Mouse (Mus musculus): ENCODE results near the gene Pak7. TPM values are rescaled to one million over a fixed set of nuclear protein-coding genes. Genes with fewer than 3 reads are reported as not detected.
"Not testable (repeated sequence)": the region's sequence is repeated elsewhere in the genome, so short reads cannot be mapped to it uniquely, and the experiment has no call there.

Pak7 gene
- polyA plus RNA-seq, 1 experiment from 2014 or later = 0.02 TPM

- Histone ChIP-seq H3K9me3 (replicated peaks) (no peaks in the 10 kb centered on the region), H3K4me1 (replicated peaks) (no peaks in the 10 kb centered on the region), H3K9ac (no peak overlapping the region), H3K27ac (replicated peaks) (no peak overlapping the region), H3K27me3 (no peaks in the 10 kb centered on the region), H3K4me2 (no peak overlapping the region), H3K36me3 (replicated peaks) (no peaks in the 10 kb centered on the region), H3K4me3 (replicated peaks) (no peak overlapping the region)
- ATAC-seq (ENCODE audit: insufficient read depth) = no peak
- 49% methylated on average over 1 of the region's 1 CpGs for WGBS (ENCODE audit: insufficient replicate concordance)
Observed at GRCm38 (mm10) chr2:136329974-136330373, 57.8 kb downstream of the Pak7 start.

DNA sequence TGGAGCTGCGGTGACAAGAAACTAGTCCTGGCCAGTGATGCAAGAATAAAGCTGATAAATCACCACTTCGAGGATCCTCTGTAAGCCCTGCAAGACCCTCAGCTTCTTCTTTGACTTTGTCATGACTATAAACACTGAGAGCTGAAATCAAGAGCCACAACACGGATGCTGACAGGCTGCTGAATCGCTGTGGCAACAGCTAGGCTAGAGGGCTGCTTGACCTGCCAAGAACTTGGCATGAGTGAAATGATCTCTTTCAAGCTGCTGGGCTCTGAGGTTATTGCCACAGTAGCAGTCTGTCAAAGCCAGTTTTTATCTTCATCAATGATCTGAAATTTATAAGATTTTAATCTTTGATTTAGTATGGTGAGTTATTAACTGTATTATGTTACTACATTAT, 62.1 kb downstream of the Pak7 start:
- no peak overlapping the region for H3K27ac ChIP-seq (replicated peaks)
- no peaks in the 10 kb centered on the region for H3K9me3 ChIP-seq (replicated peaks)
- no peak overlapping the region for H3K4me2 ChIP-seq
- H3K4me3 ChIP-seq (replicated peaks) = no peak overlapping the region
- WGBS (ENCODE audit: insufficient replicate concordance) = 54% methylated on average over 4 of the region's 4 CpGs
- H3K9ac ChIP-seq = no peak overlapping the region
- no peaks in the 10 kb centered on the region for H3K4me1 ChIP-seq (replicated peaks)
- ATAC-seq (ENCODE audit: insufficient read depth) = no peak
- H3K27me3 ChIP-seq = no peaks in the 10 kb centered on the region
- no peaks in the 10 kb centered on the region for H3K36me3 ChIP-seq (replicated peaks)

- ATAC-seq (ENCODE audit: insufficient read depth) = no peak
- Histone ChIP-seq H3K27me3 (no peaks in the 10 kb centered on the region), H3K4me3 (replicated peaks) (no peak overlapping the region), H3K9ac (no peak overlapping the region), H3K4me2 (no peak overlapping the region), H3K9me3 (replicated peaks) (no peaks in the 10 kb centered on the region), H3K36me3 (replicated peaks) (no peaks in the 10 kb centered on the region), H3K4me1 (replicated peaks) (no peaks in the 10 kb centered on the region), H3K27ac (replicated peaks) (no peak overlapping the region)
- 62% methylated on average over 3 of the region's 3 CpGs for WGBS (ENCODE audit: insufficient replicate concordance)
Observed at GRCm38 (mm10) chr2:136309313-136309712, 78.5 kb downstream of the Pak7 start.

DNA sequence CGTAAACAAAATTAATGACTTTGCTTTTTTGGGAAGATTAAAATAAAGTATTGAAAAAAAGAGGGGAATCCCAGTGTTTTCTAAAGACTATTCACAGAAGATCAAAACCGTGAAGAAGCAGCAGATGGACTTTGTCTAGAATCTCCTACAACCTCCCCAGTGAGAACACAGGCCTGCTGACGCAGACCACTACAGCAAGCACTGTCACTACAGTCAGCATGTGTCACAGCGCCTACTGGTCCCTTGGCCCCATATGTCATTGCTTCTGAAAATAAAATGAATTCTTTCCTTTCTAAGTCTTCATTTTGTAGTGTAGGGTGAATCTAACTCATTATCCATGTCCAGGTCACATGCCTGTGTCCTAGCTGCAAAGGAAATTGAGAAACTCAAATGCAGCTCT, 79.0 kb downstream of the Pak7 start:
- WGBS (ENCODE audit: insufficient replicate concordance) = 67% methylated on average over 4 of the region's 4 CpGs
- no peak for ATAC-seq (ENCODE audit: insufficient read depth)
- no peaks in the 10 kb centered on the region for H3K36me3 ChIP-seq (replicated peaks)
- no peaks in the 10 kb centered on the region for H3K9me3 ChIP-seq (replicated peaks)
- no peak overlapping the region for H3K27ac ChIP-seq (replicated peaks)
- H3K9ac ChIP-seq = no peak overlapping the region
- no peaks in the 10 kb centered on the region for H3K4me1 ChIP-seq (replicated peaks)
- no peak overlapping the region for H3K4me2 ChIP-seq
- no peak overlapping the region for H3K4me3 ChIP-seq (replicated peaks)
- H3K27me3 ChIP-seq = no peaks in the 10 kb centered on the region

DNA sequence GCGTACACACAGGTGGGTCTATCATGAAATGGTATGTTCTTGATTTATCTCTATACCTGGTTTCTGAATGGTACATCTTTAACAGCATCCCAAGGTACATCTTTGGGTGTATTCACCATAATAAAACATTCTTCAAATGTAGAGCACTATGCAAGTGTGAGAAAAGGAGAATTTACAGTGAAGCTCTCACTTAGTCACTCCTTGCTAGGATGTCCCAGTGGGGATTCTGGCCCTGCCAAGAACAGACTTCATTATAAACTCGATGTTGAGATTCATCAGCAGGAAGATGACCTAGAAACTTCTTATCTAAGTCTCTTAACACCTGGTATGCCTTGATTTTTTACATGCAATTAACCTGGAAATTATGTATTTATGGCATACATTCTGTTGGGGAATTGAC, 85.6 kb downstream of the Pak7 start:
- WGBS (ENCODE audit: insufficient replicate concordance) = 50% methylated on average over 2 of the region's 2 CpGs
- no peak overlapping the region for H3K4me3 ChIP-seq (replicated peaks)
- H3K27ac ChIP-seq (replicated peaks) = no peak overlapping the region
- no peak for ATAC-seq (ENCODE audit: insufficient read depth)
- no peaks in the 10 kb centered on the region for H3K4me1 ChIP-seq (replicated peaks)
- H3K4me2 ChIP-seq = no peak overlapping the region
- H3K9me3 ChIP-seq (replicated peaks) = no peaks in the 10 kb centered on the region
- no peaks in the 10 kb centered on the region for H3K36me3 ChIP-seq (replicated peaks)
- H3K27me3 ChIP-seq = no peaks in the 10 kb centered on the region
- no peak overlapping the region for H3K9ac ChIP-seq

- ATAC-seq (ENCODE audit: insufficient read depth) = no peak
Observed at GRCm38 (mm10) chr2:136301406-136301805, 86.4 kb downstream of the Pak7 start.

DNA sequence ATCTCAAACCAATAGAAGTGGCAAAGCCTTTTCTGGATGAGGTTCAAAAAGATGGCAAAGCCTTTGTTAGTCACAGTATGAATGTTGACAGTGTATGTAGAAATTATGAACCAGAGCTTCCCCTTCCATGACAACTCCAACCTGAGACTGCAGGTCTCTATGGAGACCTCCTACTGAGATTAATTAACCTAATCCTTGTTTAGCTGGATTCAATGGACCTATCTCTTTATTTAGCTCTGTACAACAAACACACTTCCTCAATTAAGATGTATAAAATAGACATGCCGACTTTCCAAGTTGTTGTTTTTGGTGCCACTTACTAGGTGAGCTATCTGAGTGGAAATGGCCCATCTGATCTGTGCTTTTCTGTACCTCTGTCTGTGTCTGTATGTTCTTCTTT, 90.4 kb downstream of the Pak7 start:
- 60% methylated on average over 1 of the region's 1 CpGs for WGBS (ENCODE audit: insufficient replicate concordance)
- no peak for ATAC-seq (ENCODE audit: insufficient read depth)
- Histone ChIP-seq H3K36me3 (replicated peaks) (no peaks in the 10 kb centered on the region), H3K4me1 (replicated peaks) (no peaks in the 10 kb centered on the region), H3K27me3 (no peaks in the 10 kb centered on the region), H3K9ac (no peak overlapping the region), H3K9me3 (replicated peaks) (no peaks in the 10 kb centered on the region), H3K27ac (replicated peaks) (no peak overlapping the region), H3K4me2 (no peak overlapping the region), H3K4me3 (replicated peaks) (no peak overlapping the region)

More at GRCm38 (mm10) chr2:136301406-136301805, 86.4 kb downstream of the Pak7 start:
- Histone ChIP-seq H3K27ac (replicated peaks) (no peak overlapping the region), H3K9ac (no peak overlapping the region), H3K4me3 (replicated peaks) (no peak overlapping the region), H3K27me3 (no peaks in the 10 kb centered on the region), H3K4me2 (no peak overlapping the region), H3K36me3 (replicated peaks) (no peaks in the 10 kb centered on the region), H3K9me3 (replicated peaks) (no peaks in the 10 kb centered on the region), H3K4me1 (replicated peaks) (no peaks in the 10 kb centered on the region)

DNA sequence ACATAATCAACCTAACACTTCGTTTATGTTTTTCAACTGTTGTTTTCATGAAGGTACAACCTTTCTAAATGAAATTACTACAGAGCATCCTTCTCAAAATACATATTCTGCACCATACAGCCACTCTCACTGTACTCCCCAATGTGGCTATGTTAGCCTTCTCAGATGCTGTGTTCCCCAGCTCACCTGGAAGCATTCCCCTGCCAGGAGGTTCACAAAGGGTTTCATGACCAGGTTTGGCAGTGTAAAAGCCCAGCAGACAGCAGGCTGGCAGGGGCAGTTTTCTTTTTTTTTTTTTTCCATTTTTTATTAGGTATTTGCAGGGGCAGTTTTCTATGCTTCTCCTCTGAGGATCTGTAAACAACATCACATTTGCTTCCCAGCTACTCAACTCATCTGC, 105.7 kb downstream of the Pak7 start:
- Histone ChIP-seq H3K9me3 (replicated peaks) (no peaks in the 10 kb centered on the region), H3K4me1 (replicated peaks) (no peaks in the 10 kb centered on the region), H3K36me3 (replicated peaks) (no peaks in the 10 kb centered on the region), H3K9ac (no peak overlapping the region), H3K4me2 (no peak overlapping the region), H3K27me3 (no peaks in the 10 kb centered on the region), H3K4me3 (replicated peaks) (no peak overlapping the region), H3K27ac (replicated peaks) (no peak overlapping the region)
- WGBS (ENCODE audit: insufficient replicate concordance) = 45% methylated on average over 1 of the region's 1 CpGs
- ATAC-seq (ENCODE audit: insufficient read depth) = no peak

- not testable (repeated sequence) for H3K9ac ChIP-seq; H3K4me2 ChIP-seq; H3K27me3 ChIP-seq; H3K4me1 ChIP-seq (replicated peaks); ATAC-seq (ENCODE audit: insufficient read depth); H3K9me3 ChIP-seq (replicated peaks); H3K36me3 ChIP-seq (replicated peaks); H3K27ac ChIP-seq (replicated peaks); H3K4me3 ChIP-seq (replicated peaks)
- 74% methylated on average over 4 of the region's 4 CpGs for WGBS (ENCODE audit: insufficient replicate concordance)
Observed at GRCm38 (mm10) chr2:136241960-136242359, 145.8 kb downstream of the Pak7 start.

DNA sequence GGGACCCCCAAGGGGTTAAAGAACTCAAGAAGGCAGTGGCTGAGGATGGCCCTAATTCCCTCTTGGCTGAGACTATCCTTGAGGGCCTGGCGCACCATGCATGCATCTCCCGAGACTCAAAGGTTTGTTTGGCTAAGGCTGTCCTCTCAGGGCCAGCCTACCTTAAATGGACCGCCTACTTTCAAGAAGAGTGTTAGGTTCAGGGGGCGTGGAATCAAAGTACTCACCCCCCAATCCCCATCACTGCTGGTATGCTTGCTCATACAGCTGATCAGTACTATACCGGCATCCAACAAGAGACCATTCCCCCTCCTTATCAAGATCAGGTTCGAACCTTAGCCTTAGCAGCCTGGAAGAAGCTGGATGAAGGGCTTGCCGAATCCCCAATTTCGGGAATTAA, 156.5 kb downstream of the Pak7 start:
- Histone ChIP-seq H3K9me3 (replicated peaks) (no peaks in the 10 kb centered on the region), H3K27ac (replicated peaks) (no peak overlapping the region), H3K4me2 (no peak overlapping the region), H3K4me3 (replicated peaks) (no peak overlapping the region), H3K36me3 (replicated peaks) (no peaks in the 10 kb centered on the region), H3K9ac (no peak overlapping the region), H3K27me3 (no peaks in the 10 kb centered on the region), H3K4me1 (replicated peaks) (no peaks in the 10 kb centered on the region)
- ATAC-seq (ENCODE audit: insufficient read depth) = no peak
- WGBS (ENCODE audit: insufficient replicate concordance) = 68% methylated on average over 8 of the region's 8 CpGs

GRCm38 (mm10) chr2:136204034-136204433, 183.7 kb downstream of the Pak7 start:
- Histone ChIP-seq H3K9me3 (replicated peaks) (no peaks in the 10 kb centered on the region), H3K4me3 (replicated peaks) (no peak overlapping the region), H3K27me3 (no peaks in the 10 kb centered on the region), H3K4me2 (no peak overlapping the region), H3K9ac (no peak overlapping the region), H3K4me1 (replicated peaks) (no peaks in the 10 kb centered on the region), H3K36me3 (replicated peaks) (no peaks in the 10 kb centered on the region), H3K27ac (replicated peaks) (no peak overlapping the region)
- WGBS (ENCODE audit: insufficient replicate concordance) = 42% methylated on average over 4 of the region's 4 CpGs
- no peak for ATAC-seq (ENCODE audit: insufficient read depth)

DNA sequence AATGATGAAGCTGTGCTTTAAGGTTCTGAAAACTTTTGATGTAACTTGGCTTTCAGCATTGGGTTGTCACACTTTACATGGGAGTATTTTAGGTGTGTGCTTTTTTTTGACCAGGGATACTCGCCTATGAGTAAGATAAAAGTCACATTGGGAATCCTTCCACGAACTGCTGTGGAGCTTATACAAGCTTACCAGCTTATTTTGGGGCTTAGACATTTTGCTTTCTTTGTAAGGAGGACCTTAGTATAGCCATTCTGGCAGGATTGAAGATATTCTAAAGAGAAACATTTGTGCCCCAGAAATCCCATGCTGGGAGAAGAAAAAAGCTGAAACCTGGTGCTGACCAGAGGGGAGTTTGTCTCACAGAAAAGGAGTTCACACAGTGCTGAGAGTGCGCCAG, 212.7 kb downstream of the Pak7 start:
- no peak overlapping the region for H3K27ac ChIP-seq (replicated peaks)
- no peaks in the 10 kb centered on the region for H3K4me1 ChIP-seq (replicated peaks)
- no peaks in the 10 kb centered on the region for H3K9me3 ChIP-seq (replicated peaks)
- no peak overlapping the region for H3K4me3 ChIP-seq (replicated peaks)
- WGBS (ENCODE audit: insufficient replicate concordance) = 42% methylated on average over 3 of the region's 3 CpGs
- no peaks in the 10 kb centered on the region for H3K36me3 ChIP-seq (replicated peaks)
- ATAC-seq (ENCODE audit: insufficient read depth) = no peak
- no peak overlapping the region for H3K9ac ChIP-seq
- H3K4me2 ChIP-seq = no peak overlapping the region
- no peaks in the 10 kb centered on the region for H3K27me3 ChIP-seq
